Mouse (Mus musculus) bone marrow, adult 2 months (tissue): ENCODE data around the gene Rps27.

Experiments
- CTCF ChIP-seq: fragments of 200-500 bp; IDR thresholded peaks from 2 replicates; pipeline ENCODE4 v1.5.1; 2011; ENCODE audit warnings: low read length, control low read depth; ENCODE audit not compliant: control insufficient read depth, insufficient read depth
- POLR2A ChIP-seq: fragments of 200-500 bp; IDR thresholded peaks from 2 replicates; pipeline ENCODE4 v1.6.1; 2011; ENCODE audit warnings: low read depth, mild to moderate bottlenecking, control low read depth, low read length, borderline replicate concordance; ENCODE audit not compliant: control insufficient read depth

- TF ChIP-seq CTCF (no peak), POLR2A (no peak)
Measured at GRCm38 (mm10) chr3:90190859-90191510, 22.5 kb downstream of the Rps27 start.
